Mouse (Mus musculus) inflammation-experienced regulatory T-cells (primary cell): ENCODE data around the gene Inmt. TPM values are rescaled to one million over a fixed set of nuclear protein-coding genes. Genes with fewer than 3 reads are reported as not detected.

Experiments used
- polyA plus RNA-seq, 2 experiments: library from polyadenylated mRNA; unstranded; fragments of 100-300 nt; shearing (Covaris generic); gene quantifications; one replicate each; pipeline ENCODE4 v1.2.1; 2017

Inmt gene
- polyA plus RNA-seq: not detected

DNA sequence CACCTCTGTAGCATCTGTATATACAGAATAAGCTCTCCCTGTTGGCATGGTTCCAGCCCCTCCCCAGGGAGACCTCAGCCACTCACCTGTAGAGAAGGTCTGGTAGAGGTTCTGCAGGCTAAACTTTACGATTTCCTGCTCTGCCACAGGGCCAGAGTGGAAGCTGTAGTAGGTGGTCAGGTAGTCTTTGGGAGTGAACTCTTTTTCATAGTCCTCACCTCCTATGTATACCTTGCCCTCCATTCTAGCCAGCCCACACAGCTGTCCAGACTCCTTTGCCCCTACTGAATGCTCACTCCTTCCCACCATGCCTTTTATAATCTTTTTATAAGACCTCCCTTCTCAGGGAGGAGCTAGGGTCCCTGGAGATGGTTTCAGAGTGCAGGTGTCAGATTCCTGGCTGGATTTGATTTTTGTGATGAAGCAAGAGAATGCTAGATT is at the start of gene Inmt:
Gene Inmt, minus strand, starts transcription at position 303 of the 441 bp plus-strand sequence.

DNA sequence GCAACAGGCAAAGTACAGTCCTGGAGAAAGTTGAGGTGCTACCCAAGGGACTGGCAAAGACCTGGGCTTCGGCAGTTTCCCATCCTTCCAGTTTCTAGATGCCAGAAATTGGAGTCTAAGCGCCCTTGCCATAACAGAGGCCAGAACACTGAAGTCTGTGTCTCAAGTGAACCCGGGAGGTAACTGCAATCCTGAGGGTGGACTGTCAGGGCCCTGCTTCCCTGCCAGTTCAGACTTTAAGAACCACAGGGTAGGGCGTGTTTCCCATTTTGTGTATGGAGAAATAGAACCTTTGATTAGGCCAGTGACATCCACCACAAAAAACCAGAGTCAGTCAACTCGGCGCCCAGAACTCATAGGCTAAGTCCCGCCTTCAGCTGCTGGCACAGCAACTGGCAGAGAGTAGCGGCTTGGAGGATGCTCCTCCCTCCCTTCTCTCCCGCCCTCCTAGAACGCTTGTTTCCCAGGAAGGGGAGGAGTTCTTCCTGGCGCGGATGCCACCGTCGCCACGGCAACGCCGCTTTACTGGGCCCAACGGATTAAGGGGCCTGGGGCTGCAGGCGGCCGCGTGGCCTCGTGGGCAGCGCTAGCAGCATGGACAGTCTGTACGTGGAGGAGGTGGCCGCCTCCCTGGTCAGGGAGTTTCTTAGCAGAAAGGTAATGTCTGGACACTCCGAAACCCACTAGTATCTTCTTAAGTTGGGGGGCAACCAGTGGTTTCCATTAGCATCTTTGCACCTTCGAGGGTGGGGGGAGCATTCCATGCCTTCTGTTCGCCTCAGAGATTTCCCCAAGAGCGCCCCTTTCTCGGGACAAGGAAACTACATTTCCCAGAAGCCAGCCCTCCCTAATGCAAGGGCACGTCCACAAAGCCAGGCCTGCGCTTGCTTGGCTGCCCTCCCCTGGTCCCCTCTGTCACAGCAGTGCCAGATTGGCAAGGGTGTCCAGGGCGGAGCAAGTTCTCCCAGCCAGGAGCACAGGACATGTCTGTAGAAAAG is 28.4 kb upstream of the Inmt start, which contains the start of gene Mindy4:
Gene Mindy4, plus strand, starts transcription at position 471 of the 998 bp plus-strand sequence.

DNA sequence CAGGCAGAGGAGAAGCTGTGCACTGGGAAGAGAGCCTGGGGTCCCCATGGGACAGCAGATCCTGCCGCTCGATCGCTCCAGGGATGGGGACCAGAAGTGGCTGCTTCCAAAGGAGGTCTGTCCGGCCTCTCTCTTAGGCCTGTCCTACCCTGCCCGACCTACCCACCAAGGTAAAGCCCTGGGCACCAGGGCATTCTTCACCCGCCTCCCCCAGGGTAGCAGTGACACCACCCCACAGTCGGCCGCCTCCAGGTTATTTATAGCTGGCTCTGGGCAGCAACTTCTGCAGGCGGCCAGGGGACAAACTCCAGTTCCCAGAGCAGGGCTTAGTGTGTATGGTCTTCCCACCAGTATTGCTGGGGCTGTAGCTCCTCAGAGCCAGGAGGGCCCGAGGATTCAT is 42.0 kb downstream of the Inmt start, which contains the start of gene Crhr2:
Gene Crhr2, minus strand, starts transcription at position 223 of the 400 bp plus-strand sequence.

Other genes starting within 250 kb of the Inmt start
- gene Nod1, start 202.4 kb downstream of the Inmt start, polyA plus RNA-seq: 10 to 100 TPM; 42.5 to 43.4 TPM
- gene Ggct, start 182.1 kb downstream of the Inmt start, polyA plus RNA-seq: 10 to 100 TPM; 35.4 to 46.4 TPM
- 100 to 1,000 TPM in 1 of 2 experiments, 10 to 100 TPM in 1; 82.0 to 120 TPM for gene Gars, start 137.0 kb downstream of the Inmt start, polyA plus RNA-seq
- 1 to 10 TPM in 1 of 2 experiments, under 1 TPM in 1; 0.18 to 3.0 TPM for gene Crhr2, start 42.0 kb downstream of the Inmt start, polyA plus RNA-seq
- under 1 TPM; 0.10 to 0.37 TPM for gene Mindy4, start 28.3 kb upstream of the Inmt start, polyA plus RNA-seq
- gene Aqp1, start 161.4 kb upstream of the Inmt start, polyA plus RNA-seq: not detected
- gene Ghrhr, start 201.3 kb upstream of the Inmt start, polyA plus RNA-seq: under 1 TPM in 1 of 2 experiments, not detected in 1; 0.12 TPM